Mouse (Mus musculus): ENCODE measurements around the gene Slc25a41. TPM values are rescaled to one million over a fixed set of nuclear protein-coding genes. Genes with fewer than 3 reads are reported as not detected.

The Slc25a41 gene
- total RNA-seq (2021) = not detected
- long read RNA-seq, experiment 1 = 0 reads
- long read RNA-seq, experiment 2 = 0 reads

- intact Hi-C loops (cut with DNase I; ENCODE audit: low total_unique reads) = no loop called here
These were observed at the start of gene Slc25a41 for GRCm38 (mm10) chr17:57041554-57041953. Slc25a41 (minus strand) TSS chr17:57041654.

GRCm38 (mm10) chr17:57087049-57087832 lies 45.8 kb upstream of the Slc25a41 start, which contains the start of gene Tubb4a:
Tubb4a (minus strand) TSS chr17:57087782.
- intact Hi-C loops (cut with DNase I; ENCODE audit: low total_unique reads) = no loop called here
- DNase-seq = peak; percentile 50

More at GRCm38 (mm10) chr17:57041554-57041953, at the start of gene Slc25a41:
- no peak for DNase-seq

GRCm38 (mm10) chr17:57085970-57086757 lies 44.7 kb upstream of the Slc25a41 start:
- no peak for DNase-seq
- intact Hi-C loops (cut with DNase I; ENCODE audit: low total_unique reads) = no loop called here

GRCm38 (mm10) chr17:57082481-57082880 lies 41.0 kb upstream of the Slc25a41 start:
- intact Hi-C loops (cut with DNase I; ENCODE audit: low total_unique reads) = no loop called here
- no peak for DNase-seq

GRCm38 (mm10) chr17:57081234-57081842 lies 39.9 kb upstream of the Slc25a41 start:
- DNase-seq = no peak
- intact Hi-C loops (cut with DNase I; ENCODE audit: low total_unique reads) = no loop called here

GRCm38 (mm10) chr17:57079919-57080318 lies 38.5 kb upstream of the Slc25a41 start:
- intact Hi-C loops (cut with DNase I; ENCODE audit: low total_unique reads) = no loop called here
- DNase-seq = no peak

GRCm38 (mm10) chr17:57078336-57078735 lies 36.9 kb upstream of the Slc25a41 start, which contains the start of gene Dennd1c:
Dennd1c (minus strand) TSS chr17:57078514.
- intact Hi-C loops (cut with DNase I; ENCODE audit: low total_unique reads) = no loop called here
- DNase-seq = no peak

- intact Hi-C loops (cut with DNase I; ENCODE audit: low total_unique reads) = no loop called here
- no peak for DNase-seq
These were observed 35.5 kb upstream of the Slc25a41 start for GRCm38 (mm10) chr17:57076916-57077315.

GRCm38 (mm10) chr17:57070699-57071098 lies 29.2 kb upstream of the Slc25a41 start:
- intact Hi-C loops (cut with DNase I; ENCODE audit: low total_unique reads) = no loop called here
- DNase-seq = no peak

GRCm38 (mm10) chr17:57070272-57070671 lies 28.8 kb upstream of the Slc25a41 start:
- intact Hi-C loops (cut with DNase I; ENCODE audit: low total_unique reads) = no loop called here

GRCm38 (mm10) chr17:57066908-57067307 lies 25.5 kb upstream of the Slc25a41 start:
- DNase-seq = no peak
- intact Hi-C loops (cut with DNase I; ENCODE audit: low total_unique reads) = no loop called here

More at GRCm38 (mm10) chr17:57070272-57070671, 28.8 kb upstream of the Slc25a41 start:
- DNase-seq = no peak

GRCm38 (mm10) chr17:57063031-57063430 lies 21.6 kb upstream of the Slc25a41 start:
- no peak for DNase-seq
- intact Hi-C loops (cut with DNase I; ENCODE audit: low total_unique reads) = loop anchor here (5.0 kb wide), 1 partner anchor 236 kb away; no protein-coding TSS in a partner anchor

GRCm38 (mm10) chr17:57062548-57062947 lies 21.1 kb upstream of the Slc25a41 start:
- DNase-seq = no peak
- intact Hi-C loops (cut with DNase I; ENCODE audit: low total_unique reads) = loop anchor here (5.0 kb wide), 1 partner anchor 235 kb away; no protein-coding TSS in a partner anchor

GRCm38 (mm10) chr17:57062011-57062521 lies 20.6 kb upstream of the Slc25a41 start:
- DNase-seq = no peak
- intact Hi-C loops (cut with DNase I; ENCODE audit: low total_unique reads) = loop anchor here (5.0 kb wide), 1 partner anchor 235 kb away; no protein-coding TSS in a partner anchor

GRCm38 (mm10) chr17:57061069-57061468 lies 19.6 kb upstream of the Slc25a41 start:
- DNase-seq = no peak
- intact Hi-C loops (cut with DNase I; ENCODE audit: low total_unique reads) = loop anchor here (5.0 kb wide), 1 partner anchor 234 kb away; no protein-coding TSS in a partner anchor

GRCm38 (mm10) chr17:57060231-57060801 lies 18.9 kb upstream of the Slc25a41 start:
- peak; percentile 93 for DNase-seq
- intact Hi-C loops (cut with DNase I; ENCODE audit: low total_unique reads) = loop anchor here (5.0 kb wide), 1 partner anchor 233 kb away; no protein-coding TSS in a partner anchor

- DNase-seq = peak; percentile 77
- intact Hi-C loops (cut with DNase I; ENCODE audit: low total_unique reads) = no loop called here
These were observed 18.1 kb upstream of the Slc25a41 start, which contains the start of gene Slc25a23 for GRCm38 (mm10) chr17:57059486-57059977. Slc25a23 (minus strand) TSS chr17:57059863.

GRCm38 (mm10) chr17:57058891-57059485 lies 17.5 kb upstream of the Slc25a41 start, which contains the start of gene Crb3:
Crb3 (plus strand) TSS chr17:57059105.
- peak; percentile 51 for DNase-seq
- intact Hi-C loops (cut with DNase I; ENCODE audit: low total_unique reads) = no loop called here
